Mouse (Mus musculus) cerebellum, adult 2 months (tissue): Measurements from ENCODE around the gene Hhat. TPM values are rescaled to one million over a fixed set of nuclear protein-coding genes. Genes with fewer than 3 reads are reported as not detected.

Experiments
- DNase-seq, 2 experiments: peaks; one replicate each; pipeline ENCODE4 v3.0.0; 2021
- H3K27ac ChIP-seq: fragments of 200-500 bp; 2 replicates; pipeline ENCODE4 v1.5.1; 2012; ENCODE audit warnings: low read length, control low read depth, inconsistent platforms; ENCODE audit not compliant: insufficient read depth
- H3K27me3 ChIP-seq: fragments of 200-500 bp; 2 replicates; pipeline ENCODE4 v1.6.1; 2012; ENCODE audit warnings: inconsistent platforms, mild to moderate bottlenecking, low read length, moderate library complexity; ENCODE audit not compliant: control insufficient read depth, insufficient read depth
- H3K4me1 ChIP-seq: fragments of 200-500 bp; 2 replicates; pipeline ENCODE4 v1.6.1; 2011; ENCODE audit warnings: low read length; ENCODE audit not compliant: control insufficient read depth, insufficient read depth
- H3K4me3 ChIP-seq: fragments of 200-500 bp; replicated peaks from 2 replicates; pipeline ENCODE3; 2011; ENCODE audit warnings: mild to moderate bottlenecking, low read depth, low read length, control low read depth; ENCODE audit not compliant: insufficient read depth
- CTCF ChIP-seq: fragments of 200-500 bp; IDR thresholded peaks from 2 replicates; pipeline ENCODE4 v1.5.1; 2011; ENCODE audit warnings: low read depth, mild to moderate bottlenecking, control low read depth, low read length, moderate library complexity, borderline replicate concordance; ENCODE audit not compliant: insufficient read depth
- POLR2A ChIP-seq: fragments of 200-500 bp; IDR thresholded peaks from 2 replicates; pipeline ENCODE4 v1.6.1; 2011; ENCODE audit warnings: low read length, control low read depth, borderline replicate concordance; ENCODE audit not compliant: insufficient read depth
- WGBS: fragments of 180-500 bp; shearing (Covaris S2); methylation state at CpG from one replicate; pipeline ENCODE4 v1.1.7; 2018; 5-methylcytosine and 5-hydroxymethylcytosine counted together
- polyA plus RNA-seq: library from polyadenylated mRNA; depleted of rRNA; stranded (reverse); fragments of >200 nt; gene quantifications from 2 replicates; pipeline ENCODE4 v1.2.3, GENCODE M21; 2012; rRNA removed

The Hhat gene
- polyA plus RNA-seq = 1.9 and 2.1 TPM in 2 replicates

DNA sequence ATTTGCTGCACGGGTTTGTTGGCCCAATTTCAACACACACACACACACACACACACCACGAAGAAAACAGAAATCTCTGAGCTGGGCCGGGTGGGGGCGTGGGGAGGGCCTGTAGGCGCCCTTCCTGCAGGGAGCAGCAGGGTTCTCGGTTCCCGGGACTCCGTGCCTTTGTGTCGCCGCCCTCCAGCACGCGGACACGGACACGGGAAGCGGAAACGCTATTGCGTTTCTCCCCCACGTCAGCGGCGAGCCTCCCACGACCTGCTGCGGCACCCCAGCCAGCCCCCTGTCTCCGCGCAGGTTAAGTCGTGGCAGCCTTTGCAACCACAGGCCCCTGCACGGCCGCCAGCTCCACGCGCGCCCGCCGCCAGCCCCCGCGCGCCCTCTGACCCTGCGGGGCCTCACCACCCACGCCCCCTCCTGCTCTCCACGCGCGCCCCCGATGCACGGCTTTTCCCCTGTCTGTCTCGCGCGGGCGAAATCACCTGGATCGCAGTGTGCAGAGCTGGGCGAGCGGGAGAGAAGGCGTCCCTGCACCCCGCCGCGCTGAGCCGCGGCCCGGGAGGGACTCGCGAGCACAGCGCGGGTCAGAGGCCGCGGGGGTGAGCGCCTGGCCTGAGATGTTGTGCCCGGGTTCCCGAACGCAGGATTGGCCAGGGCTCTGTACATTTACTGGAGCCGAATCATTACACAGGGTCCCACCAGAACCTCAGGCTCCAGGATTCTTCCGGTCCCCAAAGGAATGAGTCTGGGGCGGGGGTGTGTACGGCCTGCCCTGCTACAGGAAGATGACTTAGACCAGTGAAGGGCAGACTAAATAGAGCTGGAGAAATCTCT, at the start of gene Hhat:
Gene Hhat (minus strand): TSS at position 729 of the 837 bp plus-strand sequence.
- H3K4me1 ChIP-seq = no peaks in the 10 kb centered on the region
- DNase-seq = peak; percentile 75 to 76
- H3K27me3 ChIP-seq = no peaks in the 10 kb centered on the region
- H3K4me3 ChIP-seq = peak within 1 kb of the TSS; percentile 61
- TF ChIP-seq CTCF = no peak
- peak; percentile 31; the same call in 1 of the 2 replicates for TF ChIP-seq POLR2A
- under 1% methylated on average over 70 of the region's 70 CpGs for WGBS
- peak within 1 kb of the TSS; percentile 68 for H3K27ac ChIP-seq

DNA sequence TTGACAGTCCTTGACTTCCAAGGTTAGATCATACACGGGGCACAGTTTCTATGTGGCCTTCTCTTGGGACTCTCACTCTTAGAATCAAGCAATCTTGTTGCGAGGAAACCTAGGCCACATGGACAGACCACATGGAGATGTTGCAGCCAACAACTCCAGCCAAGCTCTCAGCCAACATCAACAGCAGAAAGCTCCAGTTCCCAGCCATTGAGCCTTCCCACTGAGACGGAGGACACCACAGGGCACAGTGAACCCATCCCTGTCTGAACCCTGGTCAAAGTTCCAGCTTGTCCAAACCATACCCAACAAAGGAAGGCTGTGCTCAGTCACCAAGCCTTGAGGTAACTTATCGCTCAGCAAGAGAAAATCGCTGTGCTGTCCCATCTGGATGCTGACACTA, 47.3 kb upstream of the Hhat start:
- Histone ChIP-seq H3K4me3 (no peak overlapping the region), H3K27me3 (no peaks in the 10 kb centered on the region), H3K27ac (no peak overlapping the region), H3K4me1 (peaks cover 5% of the 10 kb centered on the region)
- DNase-seq = no peak
- no peak for TF ChIP-seq POLR2A
- TF ChIP-seq CTCF = no peak
- WGBS = 56% methylated on average over 5 of the region's 5 CpGs

DNA sequence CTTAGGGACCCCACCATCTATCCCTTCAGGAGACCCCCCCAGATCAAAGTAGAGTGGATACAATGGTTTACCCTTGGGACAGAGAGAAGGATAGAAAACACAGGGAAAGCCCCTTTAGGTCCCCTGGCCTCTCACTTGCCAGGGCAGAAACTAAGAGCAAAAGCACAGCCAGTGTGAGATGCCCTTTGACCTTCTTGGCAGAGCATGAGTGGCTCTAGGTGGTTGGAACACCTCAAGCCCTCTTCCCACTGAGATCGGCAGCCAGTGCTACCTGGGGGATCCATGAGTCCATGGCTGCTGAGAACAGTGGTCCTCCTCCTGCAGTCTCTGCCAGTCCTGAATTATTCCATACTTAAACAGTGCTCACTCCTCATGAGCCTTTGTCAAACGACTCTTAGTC, 44.8 kb upstream of the Hhat start:
- Histone ChIP-seq H3K27me3 (no peaks in the 10 kb centered on the region), H3K4me1 (no peaks in the 10 kb centered on the region), H3K4me3 (no peak overlapping the region), H3K27ac (no peak overlapping the region)
- WGBS = 52% methylated on average over 2 of the region's 2 CpGs
- TF ChIP-seq POLR2A (no peak), CTCF (no peak)
- DNase-seq = no peak

DNA sequence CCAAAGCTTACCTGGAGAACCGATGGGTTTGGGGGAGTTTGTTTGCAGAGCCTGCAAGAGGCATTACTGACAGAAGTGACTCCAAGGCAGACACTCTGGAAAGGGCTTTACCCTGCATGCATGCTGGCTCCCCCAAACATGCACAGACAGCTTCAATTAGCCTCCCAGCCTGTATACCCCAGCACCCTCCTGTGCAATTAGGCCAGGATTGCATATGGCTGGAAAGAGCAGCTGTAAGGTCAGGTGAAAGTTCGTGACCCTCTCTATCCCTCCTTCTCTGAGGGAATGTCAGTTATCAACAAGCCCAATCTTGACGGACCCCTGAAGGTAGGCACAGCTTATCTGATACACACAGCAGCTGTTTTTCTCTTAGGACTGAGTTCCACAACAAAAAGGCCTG, 43.7 kb upstream of the Hhat start:
- H3K27ac ChIP-seq = no peak overlapping the region
- no peaks in the 10 kb centered on the region for H3K27me3 ChIP-seq
- TF ChIP-seq POLR2A (no peak), CTCF (no peak)
- DNase-seq = no peak
- no peak overlapping the region for H3K4me3 ChIP-seq
- 65% methylated on average over 3 of the region's 3 CpGs for WGBS
- no peaks in the 10 kb centered on the region for H3K4me1 ChIP-seq

DNA sequence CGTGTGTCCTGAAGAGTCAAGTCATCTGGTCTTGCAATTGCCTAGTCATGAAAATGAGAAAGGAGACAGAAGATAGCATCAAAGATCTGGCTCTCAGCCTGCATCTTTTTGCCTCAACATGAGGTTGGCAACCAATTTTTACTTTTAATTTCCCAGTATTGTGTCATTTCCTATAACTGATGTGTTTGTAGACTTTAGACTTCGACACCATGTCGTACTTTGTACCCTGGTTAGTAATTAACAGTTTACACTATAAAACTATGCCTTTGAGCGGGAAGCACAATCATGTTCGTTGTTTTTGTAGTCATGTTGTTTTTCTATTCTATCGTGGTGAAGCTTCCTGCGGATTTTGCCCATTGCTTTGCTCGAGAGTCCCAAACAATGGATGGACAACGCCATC, 41.7 kb upstream of the Hhat start:
- H3K4me1 ChIP-seq = no peaks in the 10 kb centered on the region
- DNase-seq = no peak
- 91% methylated on average over 9 of the region's 9 CpGs for WGBS

DNA sequence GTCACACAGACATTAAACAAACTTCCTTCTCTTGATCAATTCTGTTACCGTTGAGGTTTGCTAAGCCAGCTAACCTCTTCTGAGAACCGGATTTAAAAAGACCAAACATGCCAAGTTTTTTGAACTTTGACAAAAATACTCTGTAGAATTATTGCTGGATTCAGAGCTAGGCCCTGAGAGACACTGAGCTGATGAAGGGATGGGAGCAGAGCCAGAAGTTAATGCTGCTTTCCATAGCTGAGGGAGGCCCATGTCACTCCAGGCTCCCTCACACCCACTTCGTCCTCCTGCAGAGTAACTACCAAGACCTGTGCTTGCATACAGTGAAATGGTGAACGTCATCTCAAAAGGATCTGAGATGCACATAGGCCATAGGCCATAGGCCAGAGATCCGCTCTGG, 41.3 kb upstream of the Hhat start:
- Histone ChIP-seq H3K4me1 (no peaks in the 10 kb centered on the region), H3K4me3 (no peak overlapping the region), H3K27ac (no peak overlapping the region), H3K27me3 (no peaks in the 10 kb centered on the region)
- TF ChIP-seq CTCF = no peak
- no peak for TF ChIP-seq POLR2A
- DNase-seq = no peak
- 87% methylated on average over 5 of the region's 5 CpGs for WGBS

More for the DNA sequence above, 41.7 kb upstream of the Hhat start:
- TF ChIP-seq CTCF (no peak), POLR2A (no peak)
- Histone ChIP-seq H3K27me3 (no peaks in the 10 kb centered on the region), H3K4me3 (no peak overlapping the region), H3K27ac (no peak overlapping the region)

DNA sequence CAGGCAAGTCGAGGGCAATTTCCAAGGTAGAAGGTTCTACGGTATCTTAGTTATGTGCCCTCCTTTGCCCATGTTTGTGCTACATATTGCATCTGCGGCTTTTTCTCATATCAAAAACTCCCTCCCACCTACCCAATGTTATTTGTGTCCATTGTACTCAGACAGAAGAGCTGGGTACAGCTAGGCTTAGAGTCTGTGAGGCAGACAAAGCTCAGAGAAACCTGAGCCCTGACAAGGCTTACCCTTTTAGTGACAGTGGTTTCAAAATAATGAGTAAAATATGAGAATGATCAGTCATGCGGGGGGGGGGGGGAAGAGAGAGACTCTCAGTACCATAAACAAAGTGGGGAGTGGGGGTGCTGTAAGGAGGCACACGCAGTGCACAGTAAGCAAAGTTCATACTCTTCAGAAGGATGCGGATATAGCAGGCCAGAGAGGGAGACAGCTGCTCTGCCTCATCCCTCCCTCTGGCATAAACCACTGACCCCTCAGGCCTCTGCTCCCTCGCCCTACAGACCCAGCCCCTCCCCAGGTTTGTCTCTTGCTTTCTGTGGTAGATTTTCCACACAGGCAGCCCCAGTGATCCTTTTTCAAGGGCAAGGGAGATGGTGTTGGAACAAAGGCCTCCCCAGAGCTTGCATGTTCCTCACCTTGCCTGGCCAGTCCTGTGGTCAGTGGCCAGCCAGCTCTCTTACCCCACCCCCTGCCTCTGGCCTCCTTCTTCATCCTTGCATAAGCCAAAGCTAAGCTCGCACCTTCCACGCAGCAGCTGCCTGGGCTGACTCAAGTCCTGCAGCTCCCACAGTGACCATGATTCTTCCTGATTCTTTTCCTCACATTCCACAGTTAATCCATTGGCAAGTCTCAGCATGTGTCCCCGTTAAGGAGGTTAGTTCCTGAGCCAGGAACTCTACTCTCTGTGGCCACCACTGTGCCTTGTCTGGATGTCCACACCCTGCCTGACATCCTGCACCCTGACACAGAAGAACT, 35.4 kb upstream of the Hhat start:
- no peak for DNase-seq
- TF ChIP-seq CTCF (no peak), POLR2A (no peak)

More for the DNA sequence above, 35.4 kb upstream of the Hhat start:
- 58% methylated on average over 10 of the region's 10 CpGs for WGBS
- Histone ChIP-seq H3K4me1 (no peaks in the 10 kb centered on the region), H3K27ac (no peak overlapping the region), H3K27me3 (no peaks in the 10 kb centered on the region), H3K4me3 (no peak overlapping the region)
